Mouse (Mus musculus) cortical plate, adult 2 months (tissue): ENCODE measurements at regions not wholly inside any gene's neighbourhood (a gene's known extent, or its start where the extent isn't known, plus 50 kb on each side); places are given as distances from the start of the nearest gene placed in this dataset.

Experiments
- H3K27ac ChIP-seq: fragments of 200-500 bp; 2 replicates; pipeline ENCODE4 v1.5.1; 2012; ENCODE audit warnings: low read length, control low read depth, inconsistent platforms; ENCODE audit not compliant: insufficient read depth
- H3K4me1 ChIP-seq: fragments of 200-500 bp; 2 replicates; pipeline ENCODE4 v1.6.1; 2011; ENCODE audit warnings: low read length; ENCODE audit not compliant: control insufficient read depth, insufficient read depth
- H3K4me3 ChIP-seq: fragments of 200-500 bp; 2 replicates; pipeline ENCODE4 v1.5.1; 2011; ENCODE audit warnings: mild to moderate bottlenecking, low read length, control low read depth; ENCODE audit not compliant: insufficient read depth
- CTCF ChIP-seq: fragments of 200-500 bp; IDR thresholded peaks from 2 replicates; pipeline ENCODE4 v1.5.1; 2011; ENCODE audit warnings: mild to moderate bottlenecking, control low read depth, low read length; ENCODE audit not compliant: insufficient read depth; ENCODE audit errors: extremely low read depth
- POLR2A ChIP-seq: fragments of 200-500 bp; IDR thresholded peaks from 2 replicates; pipeline ENCODE4 v1.6.1; 2011; ENCODE audit warnings: mild to moderate bottlenecking, low read length, control low read depth; ENCODE audit not compliant: insufficient read depth; ENCODE audit errors: extremely low read depth

- TF ChIP-seq CTCF (no peak), POLR2A (no peak)
- no peak overlapping the region for H3K27ac ChIP-seq
- H3K4me1 ChIP-seq: no peaks in the 10 kb centered on the region
- H3K4me3 ChIP-seq: 0 out of 2 replicates have a peak overlapping the region, but pooled peaks have one; percentile 1
These were observed 900.8 kb downstream of the Mat2b start for GRCm38 (mm10) chr11:39794183-39794652.

GRCm38 (mm10) chr11:39792112-39792511 lies 902.9 kb downstream of the Mat2b start:
- Histone ChIP-seq H3K4me3 (no peak overlapping the region), H3K4me1 (no peaks in the 10 kb centered on the region), H3K27ac (no peak overlapping the region)
- TF ChIP-seq POLR2A: no peak
- no peak for TF ChIP-seq CTCF
